Mouse (Mus musculus): Measurements from ENCODE around the gene Pde6h. TPM values are rescaled to one million over a fixed set of nuclear protein-coding genes. Genes with fewer than 3 reads are reported as not detected.

Pde6h gene
- total and polyA plus RNA-seq, 3 experiments, result 0.04 to 0.30 TPM; not detected in 1

GRCm38 (mm10) chr6:136922871-136923270, 761 bp upstream of the Pde6h start:
- Histone ChIP-seq H3K79me2 (replicated peaks; ENCODE audit: control insufficient read depth, extremely low read depth, insufficient read depth, poor library complexity, severe bottlenecking) (no peaks in the 10 kb centered on the region; the same call in 1 of the 2 replicates), H3K9ac (ENCODE audit: insufficient read depth, low read depth) (no peak overlapping the region), H3K4me3 (replicated peaks in 1 of 3; ENCODE audit: low read depth in 2 of 3, low read length in 2 of 3, poor library complexity in 1 of 3) (no peak overlapping the region), H3K27me3 (replicated peaks) (no peaks in the 10 kb centered on the region), H3K4me2 (ENCODE audit: insufficient read depth, low read depth, poor library complexity, severe bottlenecking) (no peak overlapping the region), H3K36me3 (replicated peaks in 1 of 2; ENCODE audit: control insufficient read depth in 1 of 2, insufficient read depth in 1 of 2, low read length in 1 of 2) (peaks cover 53 to 87% of the 10 kb centered on the region in 2 experiments), H3K27ac (ENCODE audit: insufficient read depth, low read depth) (no peak overlapping the region), H3K9me3 (replicated peaks; ENCODE audit: low read length) (no peaks in the 10 kb centered on the region), H3K4me1 (ENCODE audit: control insufficient read depth in 1 of 2, insufficient read depth in 2 of 2) (peaks cover 0 to 34% of the 10 kb centered on the region in 2 experiments; a peak in 2 of 4 replicates)
- TF ChIP-seq POLR2A (IDR thresholded peaks at IDR 0.05; ENCODE audit: low read depth, low read length) (peak; percentile 17; the same call in 1 of the 2 replicates), ETS1 (conservative IDR thresholded peaks at IDR 0.05; ENCODE audit: low read depth, low read length) (no peak)
- dilution Hi-C loops (cut with MboI; ENCODE audit: extremely low pct_ligation_motif_present, extremely low pct_unique_long_range_greater_than_20kb, low sequenced_read_pairs) (no loop called here), in situ Hi-C loops (cut with MboI; ENCODE audit: low pct_ligation_motif_present, low pct_unique_long_range_greater_than_20kb, low sequenced_read_pairs) (no loop called here)
- no peak for DNase-seq (ENCODE audit: extremely low read depth)

GRCm38 (mm10) chr6:136925049-136925448, 1.4 kb downstream of the Pde6h start:
- H3K27me3 ChIP-seq (replicated peaks), result no peaks in the 10 kb centered on the region
- no peak overlapping the region for H3K4me3 ChIP-seq (replicated peaks in 1 of 3; ENCODE audit: low read depth in 2 of 3, low read length in 2 of 3, poor library complexity in 1 of 3)
- in situ Hi-C loops (cut with MboI; ENCODE audit: low pct_ligation_motif_present, low pct_unique_long_range_greater_than_20kb, low sequenced_read_pairs), result no loop called here
- H3K9me3 ChIP-seq (replicated peaks; ENCODE audit: low read length), result no peaks in the 10 kb centered on the region
- no peak overlapping the region for H3K9ac ChIP-seq (ENCODE audit: insufficient read depth, low read depth)
- 0 out of 2 replicates have a peak overlapping the region, but pooled peaks have one; percentile 13 for H3K27ac ChIP-seq (ENCODE audit: insufficient read depth, low read depth)
- no peak for DNase-seq (ENCODE audit: extremely low read depth)
- TF ChIP-seq JUND (conservative IDR thresholded peaks at IDR 0.05; ENCODE audit: low read depth, low read length) (no peak), TBP (conservative IDR thresholded peaks at IDR 0.05; ENCODE audit: low read depth, low read length) (no peak), ELF1 (IDR thresholded peaks at IDR 0.05; ENCODE audit: low read depth, low read length) (no peak)
- dilution Hi-C loops (cut with MboI; ENCODE audit: extremely low pct_ligation_motif_present, extremely low pct_unique_long_range_greater_than_20kb, low sequenced_read_pairs), result no loop called here
- no peak overlapping the region for H3K4me2 ChIP-seq (ENCODE audit: insufficient read depth, low read depth, poor library complexity, severe bottlenecking)
- H3K4me1 ChIP-seq (ENCODE audit: control insufficient read depth in 1 of 2, insufficient read depth in 2 of 2), result peaks cover 0 to 30% of the 10 kb centered on the region in 2 experiments; a peak in 2 of 4 replicates
- H3K36me3 ChIP-seq (replicated peaks in 1 of 2; ENCODE audit: control insufficient read depth in 1 of 2, insufficient read depth in 1 of 2, low read length in 1 of 2), result peaks cover 68 to 88% of the 10 kb centered on the region in 2 experiments
- H3K79me2 ChIP-seq (replicated peaks; ENCODE audit: control insufficient read depth, extremely low read depth, insufficient read depth, poor library complexity, severe bottlenecking), result peaks cover 4% of the 10 kb centered on the region; the same call in 1 of the 2 replicates

- DNase-seq (ENCODE audit: extremely low read depth), result no peak
- peaks cover 14 to 44% of the 10 kb centered on the region in 2 experiments for H3K4me1 ChIP-seq (ENCODE audit: control insufficient read depth in 1 of 2, insufficient read depth in 2 of 2)
- TF ChIP-seq JUN (IDR thresholded peaks at IDR 0.05; ENCODE audit: insufficient read depth, low read depth, low read length), result no peak
- TF ChIP-seq E2F4 (IDR thresholded peaks at IDR 0.05; ENCODE audit: insufficient replicate concordance, low read depth, low read length), result no peak
- no peak for TF ChIP-seq BHLHE40 (IDR thresholded peaks at IDR 0.05; ENCODE audit: low read depth, low read length)
- no peak for TF ChIP-seq EP300 (IDR thresholded peaks at IDR 0.05; ENCODE audit: low read length)
- no peak for TF ChIP-seq USF2 (conservative IDR thresholded peaks at IDR 0.05; ENCODE audit: low read depth, low read length)
- no peak for TF ChIP-seq MAZ (IDR thresholded peaks at IDR 0.05; ENCODE audit: low read depth, low read length)
- no peak for TF ChIP-seq ZC3H11A (IDR thresholded peaks at IDR 0.05; ENCODE audit: low read depth, low read length)
- no peak for TF ChIP-seq MXI1 (IDR thresholded peaks at IDR 0.05; ENCODE audit: low read depth, low read length)
- TF ChIP-seq CHD1 (IDR thresholded peaks at IDR 0.05; ENCODE audit: low read depth, low read length), result no peak
- TF ChIP-seq POLR2AphosphoS2 (IDR thresholded peaks at IDR 0.05; ENCODE audit: low read depth, low read length), result no peak
- TF ChIP-seq SMC3 (IDR thresholded peaks at IDR 0.05; ENCODE audit: low read depth, low read length), result no peak
- TF ChIP-seq ZMIZ1 (IDR thresholded peaks at IDR 0.05; ENCODE audit: low read depth, low read length), result no peak
These were observed 4.0 kb downstream of the Pde6h start for GRCm38 (mm10) chr6:136927626-136928025.

More at GRCm38 (mm10) chr6:136927626-136928025, 4.0 kb downstream of the Pde6h start:
- Histone ChIP-seq H3K9me3 (replicated peaks; ENCODE audit: low read length) (no peaks in the 10 kb centered on the region), H3K36me3 (replicated peaks in 1 of 2; ENCODE audit: control insufficient read depth in 1 of 2, insufficient read depth in 1 of 2, low read length in 1 of 2) (peaks cover 89 to 96% of the 10 kb centered on the region in 2 experiments), H3K27ac (ENCODE audit: insufficient read depth, low read depth) (no peak overlapping the region), H3K27me3 (replicated peaks) (no peaks in the 10 kb centered on the region), H3K79me2 (replicated peaks; ENCODE audit: control insufficient read depth, extremely low read depth, insufficient read depth, poor library complexity, severe bottlenecking) (peaks cover 14% of the 10 kb centered on the region), H3K4me3 (replicated peaks in 1 of 3; ENCODE audit: low read depth in 2 of 3, low read length in 2 of 3, poor library complexity in 1 of 3) (no peak overlapping the region), H3K4me2 (ENCODE audit: insufficient read depth, low read depth, poor library complexity, severe bottlenecking) (no peak overlapping the region), H3K9ac (ENCODE audit: insufficient read depth, low read depth) (no peak overlapping the region)
- dilution Hi-C loops (cut with MboI; ENCODE audit: extremely low pct_ligation_motif_present, extremely low pct_unique_long_range_greater_than_20kb, low sequenced_read_pairs), result no loop called here
- in situ Hi-C loops (cut with MboI; ENCODE audit: low pct_ligation_motif_present, low pct_unique_long_range_greater_than_20kb, low sequenced_read_pairs), result no loop called here
